Mouse (Mus musculus) heart, postnatal 0 days (tissue): ENCODE results near the gene Pkn2. TPM values are rescaled to one million over a fixed set of nuclear protein-coding genes. Genes with fewer than 3 reads are reported as not detected.

Experiments
- ATAC-seq: fragments of 200-750 bp; cut with Nextera tagmentation; 2 replicates; pipeline ENCODE4 v1.8.0; 2017; ENCODE audit warnings: low read depth, moderate number of reproducible peaks, moderate library complexity; ENCODE audit not compliant: insufficient read depth
- DNase-seq: peaks from one replicate; pipeline ENCODE4 v3.0.0-alpha.2; 2016; ENCODE audit warnings: low spot score
- H3K27ac ChIP-seq: fragments of 300-500 bp; sonication (generic); 2 replicates; pipeline ENCODE4 v1.5.1; 2014; ENCODE audit warnings: low read depth, mild to moderate bottlenecking
- H3K27me3 ChIP-seq: fragments of 300-500 bp; sonication (generic); 2 replicates; pipeline ENCODE4 v1.6.1; 2014; ENCODE audit warnings: low read length, mixed read lengths; ENCODE audit not compliant: control insufficient read depth, insufficient read depth
- H3K36me3 ChIP-seq: fragments of 300-500 bp; sonication (generic); replicated peaks from 2 replicates; pipeline ENCODE4 v1.6.1; 2014; ENCODE audit warnings: low read length, mixed read lengths; ENCODE audit not compliant: control insufficient read depth, insufficient read depth
- H3K4me1 ChIP-seq: fragments of 300-500 bp; sonication (generic); 2 replicates; pipeline ENCODE4 v1.6.1; 2014; ENCODE audit warnings: antibody characterized with exemption; ENCODE audit not compliant: control insufficient read depth, insufficient read depth
- H3K4me2 ChIP-seq: fragments of 300-500 bp; sonication (generic); 2 replicates; pipeline ENCODE4 v1.6.1; 2014; ENCODE audit warnings: low read depth, mild to moderate bottlenecking, low read length, moderate library complexity
- H3K4me3 ChIP-seq: fragments of 300-500 bp; sonication (generic); 2 replicates; pipeline ENCODE4 v1.5.1; 2014; ENCODE audit warnings: low read depth, low read length
- H3K9ac ChIP-seq: fragments of 300-500 bp; sonication (generic); replicated peaks from 2 replicates; pipeline ENCODE4 v1.6.1; 2014; ENCODE audit warnings: low read depth, low read length, mixed read lengths
- H3K9me3 ChIP-seq: fragments of 300-500 bp; sonication (generic); replicated peaks from 2 replicates; pipeline ENCODE4 v1.6.1; 2016; ENCODE audit warnings: low read length; ENCODE audit not compliant: control insufficient read depth
- CTCF ChIP-seq: IDR thresholded peaks from 2 replicates; pipeline ENCODE4 v1.5.1; 2016; ENCODE audit warnings: antibody characterized with exemption, control low read depth, low read depth
- EP300 ChIP-seq: IDR thresholded peaks from 2 replicates; pipeline ENCODE4 v1.6.1; 2016; ENCODE audit warnings: antibody characterized with exemption, low read depth
- WGBS: fragments of 180-500 bp; shearing (Covaris S2); extraction: QIAGEN DNeasy Blood & Tissue Kit; methylation state at CpG from one replicate; pipeline ENCODE4 v1.1.7; 2014; 5-methylcytosine and 5-hydroxymethylcytosine counted together
- polyA plus RNA-seq: library from polyadenylated mRNA; unstranded; fragments of >200 nt; fragmentation: Nextera tagmentation; extraction: Ambion mirVana; gene quantifications from 2 replicates; pipeline ENCODE4 v1.2.1, GENCODE M21; 2015
- total RNA-seq: library from RNA; depleted of rRNA; stranded (reverse); fragments of >200 nt; gene quantifications from 2 replicates; pipeline ENCODE4 v1.2.3, GENCODE M21; 2014; ENCODE audit warnings: low replicate concordance

Pkn2 gene
- total and polyA plus RNA-seq, 2 experiments from 2014 or later, result 30.8 to 56.4 TPM

- no peak overlapping the region for H3K9ac ChIP-seq
These were observed 5.2 kb upstream of the Pkn2 start for GRCm38 (mm10) chr3:142886963-142887362.

DNA sequence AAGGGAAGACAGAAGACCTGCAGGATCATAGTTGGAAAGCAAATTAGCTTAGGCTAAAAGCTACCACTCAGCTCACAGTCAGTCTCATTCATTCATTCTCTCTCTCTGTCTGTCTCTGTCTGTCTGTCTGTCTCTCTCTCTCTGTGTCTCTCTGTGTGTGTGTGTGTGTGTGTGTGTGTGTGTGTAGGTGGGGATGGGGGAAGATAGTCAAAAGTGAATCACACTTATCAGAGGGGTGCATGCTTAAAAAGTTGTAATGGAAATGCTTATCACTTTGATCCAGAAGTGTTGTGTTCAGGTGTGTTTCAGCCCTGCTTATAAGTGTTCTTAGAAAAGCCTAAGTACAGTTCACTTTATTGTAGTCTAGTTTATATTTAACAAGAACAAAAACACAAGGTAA, 2.8 kb upstream of the Pkn2 start:
- no peaks in the 10 kb centered on the region for H3K36me3 ChIP-seq
- no peak overlapping the region for H3K4me2 ChIP-seq
- ATAC-seq (no peak), DNase-seq (no peak)
- H3K4me1 ChIP-seq, result 0 out of 2 replicates have a peak, but pooled peaks cover 6% of the 10 kb centered on the region
- H3K9me3 ChIP-seq, result no peaks in the 10 kb centered on the region
- H3K9ac ChIP-seq, result no peak overlapping the region
- no peak overlapping the region for H3K4me3 ChIP-seq
- H3K27me3 ChIP-seq, result no peaks in the 10 kb centered on the region
- TF ChIP-seq EP300, result no peak
- no peak overlapping the region for H3K27ac ChIP-seq

More at GRCm38 (mm10) chr3:142886963-142887362, 5.2 kb upstream of the Pkn2 start:
- no peak for TF ChIP-seq CTCF
- no peak for TF ChIP-seq EP300
- 74% methylated on average over 3 of the region's 3 CpGs for WGBS
- no peak for DNase-seq
- Histone ChIP-seq H3K4me2 (no peak overlapping the region), H3K9me3 (no peaks in the 10 kb centered on the region), H3K27ac (no peak overlapping the region), H3K36me3 (no peaks in the 10 kb centered on the region), H3K4me3 (no peak overlapping the region), H3K4me1 (0 out of 2 replicates have a peak, but pooled peaks cover 6% of the 10 kb centered on the region), H3K27me3 (no peaks in the 10 kb centered on the region)
- no peak for ATAC-seq

- TF ChIP-seq EP300 (no peak; the same call in 1 of the 2 replicates), CTCF (no peak)
- peak overlapping the region; percentile 88 for H3K9ac ChIP-seq
- H3K27ac ChIP-seq, result peak overlapping the region; percentile 95
- no peaks in the 10 kb centered on the region for H3K9me3 ChIP-seq
- H3K4me3 ChIP-seq, result peak overlapping the region; percentile 99
- DNase-seq (no peak), ATAC-seq (peak; percentile 29)
- H3K36me3 ChIP-seq, result no peaks in the 10 kb centered on the region
- no peaks in the 10 kb centered on the region for H3K27me3 ChIP-seq
- 0% methylated on average over 26 of the region's 40 CpGs for whole genome bisulfite sequencing
- H3K4me2 ChIP-seq, result peak overlapping the region; percentile 66
- H3K4me1 ChIP-seq, result 0 out of 2 replicates have a peak, but pooled peaks cover 6% of the 10 kb centered on the region
These were observed 274 bp downstream of the Pkn2 start for GRCm38 (mm10) chr3:142881589-142881871.

- Histone ChIP-seq H3K9me3 (no peaks in the 10 kb centered on the region), H3K36me3 (no peaks in the 10 kb centered on the region), H3K4me3 (peak overlapping the region; percentile 99), H3K4me2 (peak overlapping the region; percentile 66), H3K27ac (peak overlapping the region; percentile 95), H3K4me1 (0 out of 2 replicates have a peak, but pooled peaks cover 6% of the 10 kb centered on the region), H3K9ac (peak overlapping the region; percentile 88), H3K27me3 (no peaks in the 10 kb centered on the region)
- DNase-seq, result peak; percentile 36
- peak; percentile 5 for ATAC-seq
- TF ChIP-seq EP300 (no peak), CTCF (no peak)
- under 1% methylated on average over 57 of the region's 72 CpGs for WGBS
These were observed 815 bp downstream of the Pkn2 start for GRCm38 (mm10) chr3:142880790-142881588.

DNA sequence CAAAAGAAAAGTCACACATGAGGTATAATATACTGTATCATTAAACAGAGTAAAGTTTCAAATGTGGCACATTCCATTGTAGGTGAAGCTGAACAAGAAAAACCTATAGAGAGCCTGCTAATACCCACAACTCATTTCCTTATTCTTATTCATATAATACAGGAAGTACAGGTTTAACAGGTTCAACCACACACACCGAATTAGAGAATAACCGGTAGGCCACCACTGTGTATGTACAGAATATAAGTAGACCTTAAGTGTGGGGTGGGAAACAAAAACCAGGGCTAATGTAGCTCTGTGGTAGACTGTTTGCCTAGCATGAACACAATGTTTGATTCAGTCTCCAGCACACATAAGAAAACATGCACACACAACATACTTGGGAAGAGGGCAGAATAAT, 18.6 kb downstream of the Pkn2 start:
- H3K4me2 ChIP-seq, result no peak overlapping the region
- DNase-seq, result no peak
- no peak overlapping the region for H3K4me3 ChIP-seq
- WGBS, result 80% methylated on average over 2 of the region's 2 CpGs
- TF ChIP-seq CTCF, result no peak
- no peaks in the 10 kb centered on the region for H3K36me3 ChIP-seq
- no peak overlapping the region for H3K27ac ChIP-seq
- no peaks in the 10 kb centered on the region for H3K4me1 ChIP-seq
- H3K9me3 ChIP-seq, result no peaks in the 10 kb centered on the region
- no peak for ATAC-seq
- H3K27me3 ChIP-seq, result no peaks in the 10 kb centered on the region
- H3K9ac ChIP-seq, result no peak overlapping the region

DNA sequence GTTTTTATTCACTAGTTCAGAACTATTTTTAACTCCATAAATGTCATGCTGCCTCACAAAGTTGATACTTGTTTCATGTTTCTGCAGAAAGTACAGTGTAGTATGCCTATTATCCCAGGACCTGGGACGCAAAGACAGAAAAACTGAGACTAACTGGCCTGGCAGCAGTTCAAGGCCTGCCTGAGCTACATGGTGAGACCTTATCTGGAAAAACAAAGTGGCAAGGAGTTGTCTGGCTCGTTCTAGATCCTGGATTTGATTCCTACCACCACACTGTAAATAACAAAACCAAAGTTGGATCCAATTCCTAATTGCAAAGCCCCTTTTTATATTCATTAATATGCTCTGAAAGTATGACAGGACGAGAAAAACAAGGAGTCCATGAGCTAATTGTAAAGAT, 25.0 kb downstream of the Pkn2 start:
- no peak overlapping the region for H3K4me2 ChIP-seq
- peaks cover 13% of the 10 kb centered on the region for H3K4me1 ChIP-seq
- 37% methylated on average over 3 of the region's 3 CpGs for WGBS
- H3K9ac ChIP-seq, result no peak overlapping the region
- H3K27me3 ChIP-seq, result no peaks in the 10 kb centered on the region
- TF ChIP-seq EP300, result no peak
- no peak for TF ChIP-seq CTCF
- H3K36me3 ChIP-seq, result 0 out of 2 replicates have a peak, but pooled peaks cover 3% of the 10 kb centered on the region
- H3K4me3 ChIP-seq, result no peak overlapping the region
- no peak for DNase-seq
- H3K27ac ChIP-seq, result peak overlapping the region; percentile 11; the same call in 1 of the 2 replicates
- H3K9me3 ChIP-seq, result no peaks in the 10 kb centered on the region
- no peak for ATAC-seq
